Mouse (Mus musculus) midbrain, embryonic 13.5 days (tissue): Measurements from ENCODE around the gene Nt5c1b. TPM values are rescaled to one million over a fixed set of nuclear protein-coding genes. Genes with fewer than 3 reads are reported as not detected.

Source experiments
- ATAC-seq: fragments of 200-750 bp; cut with Nextera tagmentation; 2 replicates; pipeline ENCODE4 v1.8.0; 2017; ENCODE audit warnings: mild to moderate bottlenecking, moderate TSS enrichment, moderate library complexity
- H3K27ac ChIP-seq: fragments of 300-500 bp; sonication (generic); 2 replicates; pipeline ENCODE4 v1.5.1; 2015; ENCODE audit warnings: inconsistent platforms, mild to moderate bottlenecking, moderate library complexity
- H3K27me3 ChIP-seq: fragments of 300-500 bp; sonication (generic); 2 replicates; pipeline ENCODE4 v1.6.1; 2015; ENCODE audit warnings: mild to moderate bottlenecking, inconsistent platforms
- H3K36me3 ChIP-seq: fragments of 300-500 bp; sonication (generic); 2 replicates; pipeline ENCODE4 v1.6.1; 2015; ENCODE audit warnings: mild to moderate bottlenecking, inconsistent platforms
- H3K4me1 ChIP-seq: fragments of 300-500 bp; sonication (generic); replicated peaks from 2 replicates; pipeline ENCODE4 v1.6.1; 2015; ENCODE audit warnings: inconsistent platforms
- H3K4me2 ChIP-seq: fragments of 300-500 bp; sonication (generic); replicated peaks from 2 replicates; pipeline ENCODE4 v1.6.1; 2015; ENCODE audit warnings: moderate library complexity, mild to moderate bottlenecking, inconsistent platforms
- H3K4me3 ChIP-seq: fragments of 300-500 bp; sonication (generic); replicated peaks from 2 replicates; pipeline ENCODE4 v1.5.1; 2015; ENCODE audit warnings: mild to moderate bottlenecking, inconsistent platforms
- H3K9ac ChIP-seq: fragments of 300-500 bp; sonication (generic); replicated peaks from 2 replicates; pipeline ENCODE4 v1.6.1; 2015; ENCODE audit warnings: mild to moderate bottlenecking, inconsistent platforms
- H3K9me3 ChIP-seq: fragments of 300-500 bp; sonication (generic); 2 replicates; pipeline ENCODE4 v1.6.1; 2016; ENCODE audit warnings: mild to moderate bottlenecking, inconsistent platforms
- WGBS: fragments of 180-500 bp; shearing (Covaris S2); methylation state at CpG from one replicate; pipeline ENCODE4 v1.1.7; 2015; 5-methylcytosine and 5-hydroxymethylcytosine counted together
- polyA plus RNA-seq: library from polyadenylated mRNA; unstranded; fragments of >200 nt; fragmentation: Nextera tagmentation; extraction: Ambion mirVana; gene quantifications from 2 replicates; pipeline ENCODE4 v1.2.1, GENCODE M21; 2015

Nt5c1b gene
- polyA plus RNA-seq, 1 experiment from 2014 or later, result not detected

DNA sequence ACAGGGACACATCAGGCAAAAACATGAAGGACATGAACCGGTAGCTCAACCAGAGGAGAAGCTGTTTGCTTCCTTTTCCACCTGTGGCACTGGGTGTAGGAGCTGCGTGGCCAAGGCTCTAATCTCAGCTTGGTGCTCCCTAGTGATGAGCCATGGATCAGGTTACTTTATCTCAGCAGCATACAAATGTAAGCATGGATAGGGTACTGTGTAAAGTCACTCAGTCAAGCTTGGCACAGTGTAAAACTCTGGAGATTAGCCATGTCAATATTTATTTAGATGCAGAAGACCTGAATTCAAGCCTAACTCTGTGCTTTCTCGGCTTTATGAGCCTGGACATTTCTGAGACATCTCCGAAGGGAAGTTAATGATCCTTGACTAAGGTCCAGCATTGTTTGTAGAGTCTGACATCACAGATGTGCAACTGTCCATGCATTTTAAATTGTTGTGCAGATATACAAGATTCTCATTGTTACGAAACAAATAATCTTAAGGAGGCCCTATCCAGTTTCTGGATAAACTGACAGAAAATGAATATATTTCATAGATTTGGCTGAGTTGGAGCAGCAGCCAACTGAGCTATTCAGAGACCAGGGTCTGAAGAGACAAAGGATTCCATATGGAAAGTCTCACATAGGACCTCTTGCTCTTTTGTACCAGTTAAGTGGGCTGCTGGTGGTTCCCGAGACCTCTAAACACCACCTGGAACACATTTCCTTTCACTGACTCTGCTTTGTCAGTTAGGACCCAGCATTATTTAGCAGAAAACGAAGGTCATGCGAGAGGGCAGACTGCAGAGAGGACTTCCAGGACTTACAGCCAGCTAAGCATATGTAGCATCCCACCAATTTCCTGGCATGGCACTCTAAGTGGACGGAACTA is 56.5 kb downstream of the Nt5c1b start:
- Histone ChIP-seq H3K27me3 (no peaks in the 10 kb centered on the region), H3K4me3 (no peak overlapping the region), H3K27ac (no peak overlapping the region), H3K4me2 (no peak overlapping the region), H3K9ac (no peak overlapping the region), H3K36me3 (no peaks in the 10 kb centered on the region), H3K4me1 (no peaks in the 10 kb centered on the region), H3K9me3 (no peaks in the 10 kb centered on the region)
- 69% methylated on average over 9 of the region's 9 CpGs for WGBS
- ATAC-seq, result no peak

- Histone ChIP-seq H3K9ac (no peak overlapping the region), H3K4me2 (no peak overlapping the region), H3K4me1 (no peaks in the 10 kb centered on the region), H3K4me3 (no peak overlapping the region), H3K27ac (no peak overlapping the region), H3K36me3 (no peaks in the 10 kb centered on the region), H3K9me3 (no peaks in the 10 kb centered on the region), H3K27me3 (no peaks in the 10 kb centered on the region)
- 94% methylated on average over 1 of the region's 1 CpGs for WGBS
- ATAC-seq, result no peak
Observed at GRCm38 (mm10) chr12:10430999-10431398, 61.2 kb downstream of the Nt5c1b start.

DNA sequence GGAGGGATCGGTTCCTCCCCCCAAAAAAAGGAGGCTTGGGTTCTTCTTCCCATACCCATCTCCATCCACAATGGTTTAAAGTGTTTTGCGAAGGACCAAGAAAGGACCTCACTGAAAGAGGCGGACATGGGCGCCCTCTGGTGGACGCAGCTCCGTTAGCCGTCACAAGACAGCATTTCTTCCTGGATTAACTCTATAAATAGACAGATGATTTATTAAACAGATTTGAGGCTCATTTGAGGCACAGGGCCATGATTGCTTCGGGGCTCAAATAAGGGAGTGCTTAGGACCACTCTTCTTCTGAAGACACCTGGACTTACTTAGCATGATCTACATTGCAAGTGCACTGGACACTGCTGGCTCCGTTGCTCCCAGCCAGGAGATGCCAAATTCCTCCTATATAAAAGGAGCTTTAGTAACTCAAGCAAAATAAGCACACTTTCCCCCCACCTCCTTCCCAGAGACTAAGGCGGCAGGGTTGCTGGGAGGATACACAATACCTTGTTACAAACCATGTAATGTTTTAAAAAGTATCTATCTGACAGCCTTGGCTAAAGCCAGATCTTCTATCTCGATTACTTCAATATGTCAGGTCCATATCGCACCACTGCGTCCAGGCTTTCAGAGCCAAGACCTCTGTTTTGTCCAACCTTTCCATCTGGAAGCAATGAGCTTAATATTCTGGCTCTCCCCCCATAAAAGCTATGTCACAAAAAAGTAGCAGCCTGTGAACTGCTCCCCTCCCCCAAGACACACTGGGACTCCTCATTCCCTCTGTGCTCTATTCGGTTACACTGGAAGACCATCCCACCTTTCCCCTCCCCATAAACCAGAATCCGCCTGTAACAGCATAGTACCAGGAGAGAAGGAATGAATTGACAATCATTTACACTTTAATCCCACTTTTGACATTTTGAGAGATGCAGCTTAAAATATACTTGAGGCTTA is 68.6 kb downstream of the Nt5c1b start:
- Histone ChIP-seq H3K4me3 (no peak overlapping the region), H3K9me3 (no peaks in the 10 kb centered on the region), H3K27me3 (peaks cover 22% of the 10 kb centered on the region), H3K4me2 (no peak overlapping the region), H3K9ac (no peak overlapping the region), H3K36me3 (no peaks in the 10 kb centered on the region), H3K4me1 (peaks cover 11% of the 10 kb centered on the region), H3K27ac (no peak overlapping the region)
- ATAC-seq, result peak; percentile 84
- 25% methylated on average over 15 of the region's 15 CpGs for WGBS

Other genes with a start within 250 kb of the Nt5c1b start
- 32.0 and 34.9 TPM in 2 replicates for gene Rdh14, start 20.8 kb downstream of the Nt5c1b start, polyA plus RNA-seq